Mouse (Mus musculus) myocyte (in vitro differentiated cells): ENCODE measurements around the gene Mbnl2.

Experiments
- MAX ChIP-seq: IDR thresholded peaks from one replicate; pipeline ENCODE4 v1.6.1; 2011; ENCODE audit warnings: low read depth, mild to moderate bottlenecking, control low read depth
- POLR2A ChIP-seq: IDR thresholded peaks from one replicate; pipeline ENCODE4 v1.6.1; 2011; ENCODE audit warnings: low read depth, mild to moderate bottlenecking, control low read depth, moderate library complexity; ENCODE audit not compliant: insufficient read length
- POLR2AphosphoS2 ChIP-seq: IDR thresholded peaks from one replicate; pipeline ENCODE4 v1.6.1; 2011; ENCODE audit warnings: low read depth, control low read depth; ENCODE audit not compliant: insufficient read length
- SRF ChIP-seq: IDR thresholded peaks from one replicate; pipeline ENCODE4 v1.6.1; 2011; ENCODE audit warnings: low read depth; ENCODE audit not compliant: control insufficient read depth, insufficient read length

DNA sequence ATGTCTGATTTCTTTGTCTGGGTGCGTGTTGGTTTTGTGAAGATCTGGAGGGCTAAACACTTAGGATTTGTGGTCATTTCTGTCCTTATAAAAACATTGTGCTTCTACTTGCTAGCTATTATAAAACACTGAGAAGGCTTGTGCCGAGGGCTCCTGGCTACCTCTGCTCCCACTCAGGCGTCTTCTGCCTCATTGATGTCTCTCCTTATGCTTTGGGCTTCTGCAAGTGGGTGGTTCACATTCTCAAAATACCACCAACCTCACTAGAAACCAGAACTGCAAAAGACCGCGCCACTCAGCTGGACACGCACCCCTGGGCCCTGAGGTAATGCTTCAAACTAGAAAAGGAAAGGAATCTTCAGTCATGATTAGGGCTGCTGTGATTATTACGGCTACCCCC is 14.1 kb downstream of the Mbnl2 start:
- TF ChIP-seq POLR2A (no peak), SRF (no peak), POLR2AphosphoS2 (no peak), MAX (no peak)
